Mouse (Mus musculus) telencephalon, adult 2 months (tissue): ENCODE data around the gene Elfn2.
A peak's percentile ranks its signal among the peaks of the same experiment; 100 is the strongest.

Experiments used
- DNase-seq: peaks from one replicate; pipeline ENCODE4 v3.0.0-alpha.2; 2011; ENCODE audit warnings: low read depth, low spot score

Elfn2 gene

GRCm38 (mm10) chr15:78681781-78682180 is 36.8 kb downstream of the Elfn2 start:
- no peak for DNase-seq

GRCm38 (mm10) chr15:78681301-78681700 is 37.3 kb downstream of the Elfn2 start:
- no peak for DNase-seq

DNA sequence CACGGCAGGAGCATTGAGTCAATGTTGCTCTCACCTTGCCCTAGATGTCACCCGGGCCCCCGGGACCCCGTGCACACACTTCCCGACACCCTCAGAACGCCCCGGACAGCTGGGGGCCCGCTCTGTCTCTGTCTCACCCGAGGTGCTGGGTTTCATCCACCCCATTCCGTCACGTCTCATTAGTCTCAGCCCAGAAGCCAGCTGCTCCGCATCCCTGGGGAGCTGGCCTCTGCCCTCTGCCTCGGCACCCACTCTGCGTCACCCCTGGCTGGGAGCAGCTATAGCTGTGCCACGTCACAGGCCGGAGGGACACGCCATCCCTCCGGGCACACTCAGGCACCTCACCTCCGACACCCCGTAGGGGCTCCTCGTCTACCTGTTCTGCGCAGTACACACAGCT is 38.3 kb downstream of the Elfn2 start:
- DNase-seq: no peak

DNA sequence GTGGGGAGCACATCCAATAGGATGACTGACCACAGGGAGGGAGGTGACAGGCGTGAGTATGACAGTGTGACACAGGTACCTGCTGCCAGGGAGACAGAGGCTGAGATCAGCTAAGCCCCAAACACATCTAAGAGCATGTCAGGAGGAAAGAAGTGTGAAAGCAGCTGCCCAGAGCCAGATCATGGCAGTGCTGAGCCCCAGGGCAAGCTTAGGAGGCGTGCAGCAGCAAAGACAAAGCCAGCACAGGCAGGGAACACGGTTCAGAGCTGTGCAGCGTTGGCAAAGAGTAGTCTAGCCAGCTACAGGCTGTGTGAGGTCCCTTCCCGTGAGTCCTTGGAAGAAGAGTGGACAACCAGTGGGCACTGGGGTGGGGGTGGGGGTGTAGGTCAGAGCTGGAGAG is 40.9 kb downstream of the Elfn2 start:
- DNase-seq: no peak

GRCm38 (mm10) chr15:78677015-78677414 is 41.6 kb downstream of the Elfn2 start:
- no peak for DNase-seq

DNA sequence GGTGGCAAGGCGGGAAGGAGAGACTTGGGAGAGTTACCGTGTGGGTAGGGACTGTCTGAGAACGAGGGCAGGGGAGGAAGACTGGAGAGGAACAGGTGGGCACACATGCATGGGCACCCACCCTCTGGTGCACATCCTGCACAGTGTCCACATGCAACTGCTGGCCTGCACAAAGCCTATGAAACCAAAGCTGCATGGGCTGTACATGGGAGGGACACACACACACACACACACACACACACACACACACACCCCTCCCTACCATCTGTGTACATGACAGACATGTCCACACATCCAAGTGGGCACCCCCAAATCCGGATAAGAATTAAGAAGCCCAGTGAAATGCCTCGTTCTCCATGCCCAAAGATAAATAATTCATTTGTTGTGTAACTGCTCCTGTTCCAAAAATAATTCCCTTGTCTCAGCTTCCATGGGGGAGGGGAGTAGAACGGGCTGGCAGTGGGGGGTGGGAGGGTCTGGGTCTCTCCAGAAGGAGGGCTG is 43.6 kb downstream of the Elfn2 start:
- no peak for DNase-seq

DNA sequence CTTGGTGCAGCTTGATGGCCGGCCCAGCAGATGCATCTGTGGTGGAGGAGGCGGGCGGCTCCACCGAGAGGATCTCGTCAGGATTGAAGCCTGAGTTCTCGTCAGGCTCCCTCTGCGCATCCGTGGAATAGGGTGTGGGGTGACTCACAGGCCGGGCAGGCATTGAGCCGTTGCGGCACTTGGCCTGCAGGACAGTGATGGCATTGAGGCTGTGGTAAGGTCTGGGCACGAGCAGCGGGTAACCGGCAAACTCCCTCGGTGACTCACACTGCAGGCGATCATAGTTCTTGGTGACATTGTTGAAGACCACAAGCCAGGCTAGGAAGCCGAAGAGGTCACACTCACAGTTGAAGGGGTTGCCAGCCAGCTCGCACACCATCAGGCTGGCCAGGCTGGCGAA is 45.1 kb downstream of the Elfn2 start:
- no peak for DNase-seq

DNA sequence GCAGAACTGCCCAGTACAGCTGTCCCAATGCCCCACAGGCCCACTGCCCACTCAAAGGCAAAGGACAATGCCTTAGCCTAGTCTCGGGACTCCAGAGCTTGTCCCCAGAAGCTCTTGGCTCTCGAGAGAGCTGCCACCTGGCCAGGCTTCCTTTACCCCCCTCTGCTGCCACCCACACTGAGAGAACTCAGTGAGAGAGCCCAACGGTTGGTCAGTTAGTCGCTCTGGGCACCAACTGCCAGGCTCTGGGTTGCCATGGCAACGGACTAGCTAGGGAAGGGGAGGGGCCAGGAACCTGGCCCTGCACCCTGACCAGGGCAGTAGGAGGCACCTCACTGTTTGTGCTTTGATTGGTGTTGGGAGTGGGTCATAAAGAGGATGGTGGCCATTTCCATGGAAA is 48.2 kb downstream of the Elfn2 start:
- DNase-seq: no peak

GRCm38 (mm10) chr15:78669221-78669871 is 49.2 kb downstream of the Elfn2 start:
- DNase-seq: no peak

GRCm38 (mm10) chr15:78664268-78664667 is 54.3 kb downstream of the Elfn2 start:
- DNase-seq: no peak

GRCm38 (mm10) chr15:78651169-78651568 is 67.4 kb downstream of the Elfn2 start:
- DNase-seq: no peak

DNA sequence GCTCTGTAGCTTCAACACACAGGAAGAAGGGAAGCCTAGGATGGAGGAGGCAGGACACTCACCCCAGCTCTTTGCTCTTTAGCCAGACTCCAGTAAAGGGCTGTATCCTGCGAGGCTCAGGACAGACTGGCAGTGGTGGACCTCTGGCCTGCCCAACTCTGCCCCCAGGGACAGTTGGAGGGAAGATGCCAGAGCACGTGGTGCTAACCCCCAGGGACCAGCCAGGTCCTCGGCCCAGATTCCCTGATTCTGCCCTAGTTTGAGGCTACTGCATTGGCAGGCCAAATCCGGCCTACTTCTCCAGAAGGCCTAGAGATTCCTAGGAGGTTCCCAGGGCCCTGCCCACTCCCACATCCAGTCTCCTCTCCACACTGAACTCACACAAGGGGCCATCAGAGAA is 70.8 kb downstream of the Elfn2 start:
- DNase-seq: no peak

DNA sequence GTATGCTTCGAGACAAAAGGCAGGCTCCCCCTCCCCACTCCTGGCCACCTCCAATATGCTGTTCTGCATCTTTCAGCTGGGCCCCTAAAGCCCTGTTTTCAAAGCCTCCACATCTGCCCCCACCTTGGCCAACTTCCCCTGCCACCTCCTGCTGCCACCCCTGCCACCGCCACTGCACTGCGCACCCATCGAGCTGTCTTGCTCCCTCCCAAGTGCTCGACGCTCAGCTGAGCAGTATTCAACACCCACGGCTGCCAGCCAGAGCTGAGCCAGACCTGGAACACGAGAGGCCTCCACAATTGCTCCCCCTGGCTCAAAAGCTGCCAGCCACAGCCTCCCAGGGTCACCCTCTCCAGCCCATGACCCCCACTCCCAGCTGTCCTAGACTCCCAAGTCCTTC is 74.0 kb downstream of the Elfn2 start:
- no peak for DNase-seq

DNA sequence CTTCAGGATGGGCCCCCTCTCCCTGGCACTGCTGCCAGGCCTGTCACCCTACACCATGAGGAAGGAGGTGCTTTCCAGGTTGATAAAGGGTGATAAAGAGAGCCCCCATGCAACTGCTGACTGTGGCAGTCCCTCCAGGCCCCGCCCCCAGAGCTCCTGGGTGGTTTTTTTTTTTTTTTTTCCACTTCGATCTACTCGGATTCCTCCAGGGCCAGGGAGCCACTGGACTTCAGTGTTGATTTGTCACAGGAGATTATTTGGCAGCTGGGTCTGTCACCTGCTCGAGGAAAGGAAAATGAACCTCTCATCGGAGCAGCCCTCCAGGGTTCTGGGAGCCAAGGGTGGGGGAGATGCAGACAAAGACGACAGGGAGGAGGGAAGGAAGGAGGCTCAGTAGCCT is 74.9 kb downstream of the Elfn2 start:
- no peak for DNase-seq

DNA sequence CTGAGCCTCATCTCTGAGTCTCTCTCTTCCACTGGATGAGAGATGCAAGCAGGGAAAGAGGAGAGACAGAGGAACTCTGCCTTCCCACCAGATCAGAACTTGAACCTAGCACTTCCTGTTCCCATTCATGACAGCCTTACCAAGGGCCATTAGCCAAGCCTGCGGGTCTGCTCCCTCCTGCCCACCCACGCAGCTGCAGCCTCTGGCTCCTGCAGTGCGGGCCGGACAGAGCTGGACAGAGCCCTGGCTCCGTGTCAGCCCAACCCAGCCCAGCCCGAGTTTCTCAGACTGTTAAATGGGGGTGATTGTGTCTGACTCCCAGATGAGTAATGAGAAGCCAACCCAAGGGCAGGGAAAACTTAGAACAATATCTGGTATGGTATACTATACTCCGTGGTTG is 83.3 kb downstream of the Elfn2 start:
- DNase-seq: peak; percentile 33

DNA sequence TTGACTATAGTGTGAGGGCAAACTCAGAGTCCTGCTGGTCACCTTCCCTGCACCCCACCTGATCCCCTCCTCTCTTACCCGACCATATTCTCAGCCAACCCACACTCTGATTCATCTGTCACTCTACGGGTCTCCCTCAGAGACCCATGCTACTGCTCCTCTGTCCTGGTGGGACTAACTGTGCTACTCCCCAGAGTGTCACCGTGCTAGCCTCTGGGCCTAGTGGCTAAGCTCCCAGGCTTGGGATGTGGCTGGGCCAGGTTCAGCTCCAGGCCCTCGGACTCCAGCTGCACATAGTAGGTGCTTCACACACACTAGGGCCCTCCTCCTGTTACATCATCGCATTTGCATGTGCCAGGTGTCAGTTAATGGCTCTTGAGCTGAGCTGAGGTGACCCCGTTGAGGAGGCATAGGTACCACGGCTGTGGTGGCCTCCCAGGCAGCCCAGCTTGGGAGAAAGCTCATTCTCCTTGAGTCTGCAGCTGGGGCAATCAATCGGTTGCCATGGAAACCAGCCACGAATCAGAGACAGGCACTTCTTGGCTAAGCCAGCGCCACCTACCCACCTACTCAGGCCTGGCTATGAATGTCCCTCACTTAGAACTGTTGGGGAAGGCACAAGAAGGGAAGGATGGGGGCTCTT is 84.4 kb downstream of the Elfn2 start:
- DNase-seq: peak; percentile 82

GRCm38 (mm10) chr15:78633413-78633812 is 85.2 kb downstream of the Elfn2 start:
- DNase-seq: no peak

DNA sequence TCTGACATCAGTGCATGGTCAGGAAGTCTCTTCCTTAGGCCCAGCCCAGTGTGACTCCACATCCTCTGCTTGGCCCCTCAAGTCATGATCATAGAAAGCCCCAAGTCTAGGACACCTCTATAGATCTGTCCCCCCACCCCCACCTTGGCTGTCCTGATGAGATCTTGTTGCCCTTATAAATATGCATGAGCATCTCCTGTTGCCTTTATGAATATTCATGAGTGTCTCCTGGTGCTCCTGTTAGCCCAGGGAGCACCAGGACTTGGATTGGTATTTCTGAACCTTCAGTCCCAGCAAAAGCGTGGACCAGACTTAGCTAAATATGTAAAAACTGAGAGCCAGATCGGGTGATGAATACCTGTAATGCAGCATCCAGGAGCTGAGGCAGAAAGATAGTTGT is 86.2 kb downstream of the Elfn2 start:
- no peak for DNase-seq

DNA sequence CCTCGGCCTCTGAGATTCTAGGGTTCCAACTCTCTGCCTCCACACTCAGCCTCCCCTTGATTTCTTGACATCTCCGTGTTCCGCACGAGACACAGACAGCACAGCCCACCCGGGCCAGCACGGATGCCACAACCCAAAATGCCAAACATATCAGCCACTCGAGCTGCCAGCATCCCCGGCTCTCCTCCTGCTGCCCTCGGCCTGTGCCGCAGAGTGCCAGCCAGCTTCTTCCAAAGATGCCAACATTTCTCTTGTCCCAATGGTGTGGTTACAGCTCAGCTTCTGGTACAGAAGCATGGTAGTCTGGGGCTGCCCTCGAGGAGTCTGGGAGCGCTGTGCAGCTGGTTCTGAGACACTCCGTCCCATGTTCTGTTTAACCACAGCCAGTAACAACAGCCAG is 92.3 kb downstream of the Elfn2 start:
- DNase-seq: no peak

DNA sequence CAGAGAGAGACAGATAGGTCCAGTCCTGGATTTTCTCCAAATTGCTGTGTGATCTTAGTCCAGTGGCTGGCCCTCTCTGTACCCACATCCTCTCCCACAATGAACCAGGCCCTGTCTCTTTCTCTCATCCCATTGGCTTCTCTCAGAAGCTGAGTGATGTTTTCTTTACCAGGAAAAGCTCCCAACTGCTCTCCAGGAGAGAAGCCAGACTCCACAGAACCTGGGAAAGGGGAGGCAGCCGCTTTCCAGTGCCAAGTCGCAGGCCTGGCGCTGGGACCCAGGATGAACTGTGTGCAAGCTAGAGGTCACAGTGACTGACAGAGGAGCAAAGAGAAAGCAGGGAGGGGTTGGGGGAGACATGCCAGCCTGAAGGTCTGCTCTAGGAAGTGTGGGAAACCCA is 93.6 kb downstream of the Elfn2 start:
- DNase-seq: no peak

DNA sequence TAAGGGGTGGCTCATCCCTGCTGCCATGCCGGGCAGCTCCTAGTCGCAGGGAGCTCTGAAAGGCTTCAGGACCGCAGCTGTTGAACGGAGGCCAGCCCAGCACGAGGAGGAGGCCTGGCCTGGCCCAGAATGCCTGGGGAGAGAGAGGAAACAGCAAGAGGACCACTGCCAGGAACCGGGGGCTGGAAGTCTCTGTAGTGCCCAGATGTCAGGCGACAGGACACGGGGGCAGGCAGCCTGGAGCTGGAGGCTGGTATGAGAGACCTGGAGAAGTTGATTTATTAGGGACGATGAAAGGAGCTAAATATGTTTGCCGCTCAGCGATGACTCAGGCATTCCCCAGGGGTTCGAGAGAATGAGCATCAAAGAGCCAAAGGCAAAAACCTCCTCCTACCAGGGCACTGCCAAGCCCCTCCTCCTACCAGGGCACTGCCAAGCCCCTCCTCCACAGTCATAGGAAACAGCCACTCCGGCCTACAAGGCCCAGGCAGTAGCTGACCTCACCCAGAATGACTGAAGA is 94.1 kb downstream of the Elfn2 start:
- DNase-seq: peak; percentile 66

GRCm38 (mm10) chr15:78623426-78623825 is 95.1 kb downstream of the Elfn2 start:
- no peak for DNase-seq
